Mouse (Mus musculus) stomach, embryonic 14.5 days (tissue): ENCODE measurements around the gene Rmi1. TPM values are rescaled to one million over a fixed set of nuclear protein-coding genes. Genes with fewer than 3 reads are reported as not detected.
"Not testable (repeated sequence)": the region's sequence is repeated elsewhere in the genome, so short reads cannot be mapped to it uniquely, and the experiment has no call there.

Experiments
- ATAC-seq: fragments of 200-750 bp; cut with Nextera tagmentation; 2 replicates; pipeline ENCODE4 v1.8.0; 2017; ENCODE audit warnings: low read depth, moderate TSS enrichment; ENCODE audit not compliant: insufficient number of reproducible peaks, insufficient read depth, low FRiP score
- H3K27ac ChIP-seq: fragments of 300-500 bp; sonication (generic); 2 replicates; pipeline ENCODE4 v1.5.1; 2014; ENCODE audit warnings: mild to moderate bottlenecking, low read length, moderate library complexity, mixed read lengths
- H3K27me3 ChIP-seq: fragments of 300-500 bp; sonication (generic); 2 replicates; pipeline ENCODE4 v1.6.1; 2014; ENCODE audit warnings: low read length, control low read depth, mixed read lengths; ENCODE audit not compliant: control insufficient read depth, insufficient read depth
- H3K36me3 ChIP-seq: fragments of 300-500 bp; sonication (generic); 2 replicates; pipeline ENCODE4 v1.6.1; 2014; ENCODE audit warnings: mild to moderate bottlenecking, control low read depth, low read length, moderate library complexity, mixed read lengths; ENCODE audit not compliant: control insufficient read depth, insufficient read depth
- H3K4me1 ChIP-seq: fragments of 300-500 bp; sonication (generic); 2 replicates; pipeline ENCODE4 v1.6.1; 2014; ENCODE audit warnings: low read length, control low read depth, mixed read lengths; ENCODE audit not compliant: control insufficient read depth, insufficient read depth
- H3K4me2 ChIP-seq: fragments of 300-500 bp; sonication (generic); replicated peaks from 2 replicates; pipeline ENCODE4 v1.6.1; 2014; ENCODE audit warnings: low read depth, low read length, control low read depth
- H3K4me3 ChIP-seq: fragments of 300-500 bp; sonication (generic); 2 replicates; pipeline ENCODE4 v1.5.1; 2014; ENCODE audit warnings: low read depth, low read length, control low read depth
- H3K9ac ChIP-seq: fragments of 300-500 bp; sonication (generic); replicated peaks from 2 replicates; pipeline ENCODE4 v1.6.1; 2014; ENCODE audit warnings: low read depth, mild to moderate bottlenecking, control low read depth, low read length, moderate library complexity, mixed read lengths
- H3K9me3 ChIP-seq: fragments of 300-500 bp; sonication (generic); 2 replicates; pipeline ENCODE4 v1.6.1; 2016; ENCODE audit warnings: low read depth, low read length, control low read depth; ENCODE audit not compliant: control insufficient read depth
- WGBS: fragments of 180-500 bp; shearing (Covaris S2); extraction: QIAGEN DNeasy Blood & Tissue Kit; methylation state at CpG from one replicate; pipeline ENCODE4 v1.1.7; 2014; 5-methylcytosine and 5-hydroxymethylcytosine counted together
- polyA plus RNA-seq: library from polyadenylated mRNA; unstranded; fragments of >200 nt; fragmentation: Nextera tagmentation; extraction: Ambion mirVana; gene quantifications from 2 replicates; pipeline ENCODE4 v1.2.1, GENCODE M21; 2014

Gene Rmi1
- polyA plus RNA-seq, 1 experiment from 2014 or later, result 24.8 TPM

DNA sequence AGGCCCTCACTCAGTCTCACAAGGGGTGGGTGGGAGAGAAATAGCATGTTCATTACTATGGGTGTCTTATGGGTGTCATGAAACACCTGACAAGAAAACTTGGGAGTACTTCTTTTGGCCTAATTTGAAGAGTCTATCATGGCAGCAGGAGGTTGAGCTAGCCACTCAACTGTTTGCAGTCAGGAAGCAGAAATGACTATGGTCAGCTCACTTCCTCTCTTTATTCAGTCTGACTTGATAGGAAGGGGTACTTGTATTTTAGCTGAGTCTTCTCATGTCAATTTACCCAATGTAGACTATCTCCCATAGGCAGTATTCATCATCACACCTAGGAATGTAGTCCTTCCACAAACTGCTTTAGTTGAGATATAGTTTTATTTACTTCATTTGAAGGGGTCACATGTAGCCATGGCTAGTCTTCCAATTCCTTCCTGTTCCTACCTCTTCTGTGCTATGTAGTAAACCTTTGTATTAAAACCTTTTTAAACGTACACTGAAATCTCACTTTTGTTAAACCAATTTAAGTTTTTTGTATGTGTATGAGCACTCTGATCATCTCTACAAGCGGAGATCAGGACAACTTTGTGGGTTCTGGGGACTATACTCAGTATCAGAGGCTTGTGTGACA is 12.6 kb upstream of the Rmi1 start:
- Histone ChIP-seq H3K4me3 (no peak overlapping the region), H3K4me1 (no peaks in the 10 kb centered on the region), H3K9ac (no peak overlapping the region), H3K4me2 (no peak overlapping the region), H3K36me3 (peaks cover 38% of the 10 kb centered on the region), H3K27me3 (no peaks in the 10 kb centered on the region), H3K27ac (no peak overlapping the region), H3K9me3 (no peaks in the 10 kb centered on the region)
- 76% methylated on average over 2 of the region's 2 CpGs for WGBS
- no peak for ATAC-seq

DNA sequence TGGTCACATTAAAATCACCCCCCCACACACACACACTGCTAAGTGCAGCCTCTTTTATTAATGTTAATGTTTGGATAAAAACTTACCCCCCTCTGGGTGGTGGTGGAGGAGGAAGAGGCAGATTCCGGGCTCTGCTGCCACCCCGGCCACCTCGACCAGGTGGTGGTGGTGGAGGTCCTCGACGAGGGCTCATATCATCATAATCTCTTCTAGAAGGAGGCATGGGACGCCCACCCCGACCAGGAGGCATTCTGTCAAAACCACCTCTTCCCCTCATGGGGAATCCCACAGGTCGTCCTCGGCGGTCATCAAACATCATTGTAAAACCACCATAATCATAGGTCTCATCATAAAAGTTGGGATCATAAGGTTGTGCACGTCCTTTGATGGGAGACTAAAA is 7.7 kb upstream of the Rmi1 start:
- H3K4me1 ChIP-seq, H3K4me2 ChIP-seq, H3K27me3 ChIP-seq, H3K9ac ChIP-seq, H3K27ac ChIP-seq, ATAC-seq, H3K4me3 ChIP-seq, H3K9me3 ChIP-seq: not testable (repeated sequence)
- peaks cover 82% of the 10 kb centered on the region for H3K36me3 ChIP-seq
- 82% methylated on average over 11 of the region's 11 CpGs for WGBS

DNA sequence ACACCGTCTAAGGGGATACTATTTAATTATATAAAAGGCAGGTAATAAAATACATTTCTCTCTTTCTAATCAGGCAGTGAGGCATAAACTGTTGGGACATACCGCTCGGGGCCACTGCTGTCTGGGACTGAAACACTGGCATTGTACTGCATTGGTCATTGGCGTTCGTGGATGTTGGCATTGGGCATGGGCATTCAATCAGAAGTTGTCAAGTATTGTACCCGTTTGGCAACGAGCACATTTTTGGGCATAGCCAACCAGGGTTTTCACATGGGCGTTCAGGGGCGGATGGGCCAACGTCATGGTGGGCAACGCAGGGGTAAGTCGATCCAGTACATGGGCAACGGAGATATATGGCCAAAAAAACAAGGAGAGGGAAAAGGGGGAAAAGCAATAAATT is 4.4 kb upstream of the Rmi1 start:
- Histone ChIP-seq H3K4me1 (peaks cover 5% of the 10 kb centered on the region; the same call in 1 of the 2 replicates), H3K27ac (no peak overlapping the region), H3K27me3 (no peaks in the 10 kb centered on the region), H3K4me3 (no peak overlapping the region), H3K36me3 (peaks cover 64% of the 10 kb centered on the region), H3K4me2 (no peak overlapping the region), H3K9me3 (no peaks in the 10 kb centered on the region), H3K9ac (no peak overlapping the region)
- WGBS, result 91% methylated on average over 13 of the region's 13 CpGs
- no peak for ATAC-seq

DNA sequence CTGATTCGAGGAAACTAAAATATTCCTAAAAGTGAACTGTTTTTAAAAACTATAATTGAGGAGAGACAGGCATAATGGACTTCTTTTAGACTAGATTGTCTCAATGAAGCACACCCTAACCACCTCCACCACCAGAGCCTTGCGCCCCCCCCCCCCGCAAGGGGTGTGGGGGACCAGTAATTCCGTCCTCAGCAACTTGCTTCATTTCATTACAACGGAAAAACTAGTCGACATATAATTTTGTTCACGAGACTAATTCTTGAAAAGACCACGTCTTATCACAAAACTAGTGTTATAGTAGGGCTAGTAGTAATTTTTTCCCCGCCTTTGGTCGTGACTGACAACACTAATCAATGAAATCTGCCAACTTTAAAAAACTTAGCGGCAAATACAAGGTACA is 1.5 kb upstream of the Rmi1 start:
- WGBS, result under 1% methylated on average over 11 of the region's 11 CpGs
- no peak for ATAC-seq
- H3K36me3 ChIP-seq, result peaks cover 37% of the 10 kb centered on the region
- peak overlapping the region; percentile 79 for H3K4me2 ChIP-seq
- peak overlapping the region; percentile 100 for H3K9ac ChIP-seq
- no peaks in the 10 kb centered on the region for H3K9me3 ChIP-seq
- H3K4me3 ChIP-seq, result peak overlapping the region; percentile 98
- H3K27ac ChIP-seq, result no peak overlapping the region; the same call in 1 of the 2 replicates
- no peaks in the 10 kb centered on the region for H3K27me3 ChIP-seq
- H3K4me1 ChIP-seq, result peaks cover 11% of the 10 kb centered on the region; the same call in 1 of the 2 replicates

DNA sequence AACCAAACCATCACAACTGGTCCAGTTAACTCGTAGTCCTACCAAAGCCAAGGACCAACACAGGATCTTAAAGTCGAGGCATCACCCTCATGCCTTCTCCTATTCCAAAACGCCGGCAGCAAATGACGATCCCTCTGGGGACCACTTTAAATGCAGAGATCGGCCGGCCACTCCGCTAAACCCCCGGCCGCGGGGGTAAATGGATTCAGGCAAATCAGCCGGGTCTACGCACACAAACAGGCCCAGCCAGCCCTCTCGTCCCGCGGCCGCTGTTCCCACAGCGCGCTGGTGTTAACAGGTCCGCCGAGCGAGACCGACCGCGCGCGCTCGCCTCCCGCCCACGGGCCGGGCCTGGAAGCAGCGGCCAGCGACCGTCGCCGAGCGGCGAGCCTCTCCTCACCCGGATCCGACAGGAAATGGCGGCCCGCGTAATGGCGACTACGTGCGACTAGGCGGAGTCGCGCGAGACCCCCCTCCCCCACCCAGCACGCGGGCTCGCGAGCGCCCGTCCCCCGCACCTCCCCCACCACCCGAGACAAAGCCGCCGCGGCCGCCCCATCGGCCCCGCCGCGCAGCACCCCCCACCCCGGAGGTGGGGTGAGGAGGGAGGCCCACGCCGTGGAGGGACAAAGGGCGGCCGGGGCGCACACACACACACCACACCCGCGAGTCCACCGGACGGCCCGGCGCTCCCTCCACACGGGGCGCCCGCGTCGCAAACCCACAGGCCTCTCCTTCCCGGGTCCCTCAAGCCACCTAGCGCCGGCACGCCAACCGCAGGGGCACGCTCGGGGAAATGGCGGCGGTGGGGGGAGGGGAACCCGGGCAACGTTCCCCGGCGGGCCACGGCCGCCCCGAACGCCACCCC is 679 bp upstream of the Rmi1 start:
- peaks cover 11% of the 10 kb centered on the region; the same call in 1 of the 2 replicates for H3K4me1 ChIP-seq
- peak overlapping the region; percentile 99 for H3K27ac ChIP-seq
- H3K4me2 ChIP-seq, result peak overlapping the region; percentile 79
- no peaks in the 10 kb centered on the region for H3K9me3 ChIP-seq
- WGBS, result under 1% methylated on average over 72 of the region's 100 CpGs
- peak overlapping the region; percentile 98 for H3K4me3 ChIP-seq
- peak overlapping the region; percentile 100 for H3K9ac ChIP-seq
- no peaks in the 10 kb centered on the region for H3K27me3 ChIP-seq
- ATAC-seq, result peak; percentile 43
- peaks cover 29% of the 10 kb centered on the region for H3K36me3 ChIP-seq

DNA sequence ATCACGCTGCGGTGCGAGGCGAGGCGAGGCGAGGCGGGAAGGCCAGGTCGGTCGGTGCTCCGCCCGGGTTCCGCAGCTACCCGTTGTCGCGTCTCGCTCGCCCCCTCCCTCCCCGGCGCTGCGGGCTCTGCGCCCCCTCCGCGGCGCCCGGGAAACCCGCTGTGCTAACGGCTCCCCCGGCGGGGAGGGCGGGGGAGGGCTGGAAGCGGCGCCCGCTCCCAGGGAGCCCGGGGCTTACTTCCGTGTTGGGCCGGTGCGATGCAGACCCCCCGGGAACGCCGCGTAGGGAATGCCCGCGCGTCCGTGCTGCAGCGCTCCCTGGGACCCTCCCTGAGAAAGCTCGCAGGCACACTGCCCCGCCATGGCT is 679 bp downstream of the Rmi1 start:
- 0% methylated on average over 25 of the region's 48 CpGs for WGBS
- H3K27ac ChIP-seq, result peak overlapping the region; percentile 99
- H3K9me3 ChIP-seq, result no peaks in the 10 kb centered on the region
- H3K9ac ChIP-seq, result peak overlapping the region; percentile 100
- H3K4me1 ChIP-seq, result peaks cover 11% of the 10 kb centered on the region; the same call in 1 of the 2 replicates
- H3K27me3 ChIP-seq, result no peaks in the 10 kb centered on the region
- peak overlapping the region; percentile 98 for H3K4me3 ChIP-seq
- peak; percentile 73 for ATAC-seq
- H3K4me2 ChIP-seq, result peak overlapping the region; percentile 44
- peaks cover 20% of the 10 kb centered on the region for H3K36me3 ChIP-seq

DNA sequence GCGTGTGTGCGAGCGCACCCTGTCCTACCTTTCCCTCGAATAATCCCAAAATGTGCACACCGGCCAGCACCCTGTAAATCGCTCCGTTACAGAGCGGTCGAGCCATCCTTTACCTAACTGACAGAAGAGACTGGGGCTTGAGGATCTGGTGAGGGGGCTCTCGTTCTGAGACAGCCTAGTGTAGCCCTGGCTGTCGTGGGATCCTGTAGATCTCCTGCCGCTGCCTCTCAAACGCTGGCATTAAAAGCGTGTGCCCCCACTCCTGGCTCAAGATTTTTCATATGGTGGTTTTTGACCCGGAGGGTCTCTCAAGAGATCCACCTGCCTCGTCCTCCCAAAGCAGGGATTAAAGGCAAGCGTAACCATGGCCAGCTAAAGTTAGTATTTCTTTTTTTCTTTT is 1.2 kb downstream of the Rmi1 start, which contains the start of gene Hnrnpk:
TSS of gene Hnrnpk (minus strand) at position 101 of the 400 bp plus-strand sequence.
- peak within 1 kb of the TSS; percentile 98 for H3K4me3 ChIP-seq
- peaks cover 16% of the 10 kb centered on the region for H3K36me3 ChIP-seq
- ATAC-seq, H3K27me3 ChIP-seq, H3K9me3 ChIP-seq: not testable (repeated sequence)
- peak within 1 kb of the TSS; percentile 99 for H3K27ac ChIP-seq
- peak within 1 kb of the TSS; percentile 44 for H3K4me2 ChIP-seq
- H3K4me1 ChIP-seq, result peaks cover 11% of the 10 kb centered on the region; the same call in 1 of the 2 replicates
- peak within 1 kb of the TSS; percentile 100 for H3K9ac ChIP-seq
- WGBS, result 7% methylated on average over 16 of the region's 17 CpGs

DNA sequence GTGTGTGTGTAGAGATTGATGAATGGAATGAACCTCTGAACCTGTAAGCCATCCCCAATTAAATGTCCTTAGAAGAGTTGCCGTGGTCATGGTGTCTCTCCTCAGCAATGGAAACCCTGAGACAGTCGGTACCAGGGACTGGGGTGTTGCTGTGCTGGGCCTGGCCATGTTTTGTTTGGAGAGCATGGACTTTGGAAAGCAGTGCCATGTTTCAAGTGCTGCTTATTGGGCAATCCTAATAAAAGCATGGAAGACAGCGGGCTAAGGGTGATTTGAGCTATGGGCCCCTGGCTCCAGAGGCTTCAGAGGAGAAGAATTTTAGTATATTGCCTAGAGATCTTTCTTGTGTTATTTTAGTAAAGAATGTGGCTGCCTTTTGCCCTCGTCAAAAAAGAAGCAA is 9.0 kb downstream of the Rmi1 start:
- Histone ChIP-seq H3K36me3 (peaks cover 4% of the 10 kb centered on the region), H3K4me2 (no peak overlapping the region), H3K9me3 (no peaks in the 10 kb centered on the region; the same call in 1 of the 2 replicates), H3K27me3 (no peaks in the 10 kb centered on the region), H3K4me3 (no peak overlapping the region), H3K9ac (no peak overlapping the region), H3K4me1 (no peaks in the 10 kb centered on the region), H3K27ac (no peak overlapping the region)
- WGBS, result 94% methylated on average over 4 of the region's 4 CpGs
- ATAC-seq, result no peak
